Mouse (Mus musculus): ENCODE results near the gene 1700123O20Rik. TPM values are rescaled to one million over a fixed set of nuclear protein-coding genes. Genes with fewer than 3 reads are reported as not detected.

Gene 1700123O20Rik
- polyA plus RNA-seq, 1 experiment from 2014 or later, result 83.7 TPM

DNA sequence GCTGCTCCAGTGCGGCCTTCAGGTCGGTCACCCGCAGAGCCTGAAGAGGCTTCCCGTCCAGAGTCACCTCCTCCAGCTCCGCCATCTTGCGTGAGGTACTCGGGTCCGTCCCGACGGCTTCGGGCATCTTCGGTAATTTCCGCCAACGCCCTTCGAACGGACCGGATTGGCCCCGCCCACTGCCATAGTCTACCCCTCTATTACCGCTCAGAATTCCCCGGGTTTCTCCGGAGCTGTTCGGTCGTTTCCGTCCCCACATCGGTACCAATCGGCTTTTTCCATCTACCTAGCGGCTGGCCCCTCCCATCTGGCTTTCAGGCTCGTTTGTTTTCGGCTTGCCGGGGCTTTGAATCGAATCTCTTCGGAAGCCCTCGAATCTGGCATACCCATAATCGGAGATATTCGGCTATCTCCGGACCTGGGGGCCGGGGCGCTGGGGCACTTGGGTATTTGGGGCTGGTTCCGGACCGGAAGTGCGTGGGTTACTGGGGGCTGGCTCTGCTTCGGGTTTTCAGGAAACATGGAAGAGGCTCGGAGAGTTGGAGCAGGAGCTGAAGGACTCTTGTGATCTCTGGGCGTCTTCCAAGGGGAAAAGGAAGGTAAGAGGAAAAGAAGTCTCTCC is 617 bp downstream of the 1700123O20Rik start, which contains the start of gene Acin1:
TSS of gene Acin1 (minus strand) at position 410 of the 622 bp plus-strand sequence.
- H3K27me3 ChIP-seq (replicated peaks), result no peaks in the 10 kb centered on the region
- H3K9me3 ChIP-seq, result no peaks in the 10 kb centered on the region
- peaks cover 9% of the 10 kb centered on the region; the same call in 1 of the 2 replicates for H3K4me1 ChIP-seq (replicated peaks)
- ATAC-seq, result peak; percentile 98
- peak within 1 kb of the TSS; percentile 82 for H3K4me3 ChIP-seq (replicated peaks)
- peak within 1 kb of the TSS; percentile 72 for H3K4me2 ChIP-seq (replicated peaks)
- H3K9ac ChIP-seq, result peak within 1 kb of the TSS; percentile 96
- under 1% methylated on average over 44 of the region's 44 CpGs for WGBS
- peaks cover 4% of the 10 kb centered on the region; the same call in 1 of the 2 replicates for H3K36me3 ChIP-seq
- peak within 1 kb of the TSS; percentile 97 for H3K27ac ChIP-seq

DNA sequence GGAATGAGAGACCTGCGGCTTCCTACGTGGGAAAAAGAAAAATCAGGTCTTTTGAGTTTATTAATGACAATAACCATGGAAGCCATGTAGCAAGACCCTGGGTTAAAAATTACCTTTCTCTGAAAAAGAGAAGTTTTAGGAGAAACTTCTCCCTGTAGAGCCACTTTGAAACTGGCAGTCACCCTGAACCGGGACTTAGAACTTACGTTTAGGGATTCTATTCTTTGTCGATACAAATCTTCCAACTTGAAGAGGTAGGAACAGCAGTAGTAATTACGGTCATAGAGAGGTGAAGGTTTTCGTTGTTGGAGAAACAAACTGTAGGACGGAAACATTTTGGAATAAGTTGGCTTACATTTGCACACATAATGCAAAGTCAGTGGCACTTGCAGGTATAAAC is 1.2 kb downstream of the 1700123O20Rik start:
- Histone ChIP-seq H3K27me3 (replicated peaks) (no peaks in the 10 kb centered on the region), H3K36me3 (peaks cover 4% of the 10 kb centered on the region; the same call in 1 of the 2 replicates), H3K9ac (peak overlapping the region; percentile 65), H3K4me2 (replicated peaks) (peak overlapping the region; percentile 61), H3K4me1 (replicated peaks) (peaks cover 9% of the 10 kb centered on the region; the same call in 1 of the 2 replicates), H3K27ac (peak overlapping the region; percentile 97), H3K4me3 (replicated peaks) (peak overlapping the region; percentile 82), H3K9me3 (no peaks in the 10 kb centered on the region)
- no peak for ATAC-seq
- 3% methylated on average over 8 of the region's 8 CpGs for WGBS

DNA sequence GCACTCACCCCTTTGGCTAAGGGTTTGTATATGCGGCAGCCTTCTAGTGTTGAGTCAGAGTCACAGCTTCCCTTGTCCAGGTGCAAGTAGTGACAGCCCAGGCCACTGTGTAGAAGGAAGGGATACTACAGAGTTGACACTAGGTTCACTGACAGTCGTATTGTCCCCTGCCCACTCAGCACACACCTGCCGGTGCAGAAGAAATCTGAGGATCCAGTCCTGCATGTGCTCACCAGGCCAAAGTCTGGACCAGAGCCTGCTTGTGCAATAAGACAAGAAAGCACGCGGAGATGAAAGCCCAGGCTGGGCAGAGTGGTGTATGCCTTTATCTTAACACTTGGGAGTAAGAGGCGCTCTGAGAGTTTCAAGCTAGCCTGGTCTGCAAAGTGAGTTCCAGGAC is 9.0 kb downstream of the 1700123O20Rik start:
- Histone ChIP-seq H3K9ac (no peak overlapping the region), H3K27ac (no peak overlapping the region; the same call in 1 of the 2 replicates), H3K36me3 (peaks cover 12% of the 10 kb centered on the region; the same call in 1 of the 2 replicates), H3K9me3 (no peaks in the 10 kb centered on the region), H3K4me1 (replicated peaks) (no peaks in the 10 kb centered on the region), H3K27me3 (replicated peaks) (no peaks in the 10 kb centered on the region), H3K4me2 (replicated peaks) (no peak overlapping the region), H3K4me3 (replicated peaks) (no peak overlapping the region)
- 56% methylated on average over 6 of the region's 6 CpGs for WGBS
- peak; percentile 86 for ATAC-seq

DNA sequence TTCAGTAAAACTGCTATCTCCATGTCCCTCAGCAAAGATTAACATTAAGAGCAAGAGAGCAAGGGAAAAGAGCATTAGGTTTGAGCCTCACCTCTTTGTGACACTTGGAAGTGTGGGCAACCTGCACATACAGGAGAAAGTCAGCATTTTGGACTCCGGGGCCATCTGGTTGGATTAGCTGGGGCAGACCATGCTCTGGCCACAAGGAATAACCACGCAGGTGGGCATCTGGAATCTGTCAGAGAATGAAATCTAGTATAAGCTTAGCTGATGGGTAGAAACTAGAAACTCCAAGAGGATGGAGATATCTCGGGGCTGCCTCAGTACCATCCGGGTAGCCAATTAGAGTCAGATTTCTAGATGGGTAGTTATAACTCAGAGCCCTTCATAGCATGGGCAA is 10.7 kb downstream of the 1700123O20Rik start:
- no peak overlapping the region for H3K4me2 ChIP-seq (replicated peaks)
- no peak overlapping the region for H3K9ac ChIP-seq
- WGBS, result 76% methylated on average over 4 of the region's 4 CpGs
- no peaks in the 10 kb centered on the region for H3K27me3 ChIP-seq (replicated peaks)
- H3K36me3 ChIP-seq, result 0 out of 2 replicates have a peak, but pooled peaks cover 12% of the 10 kb centered on the region
- no peak overlapping the region for H3K4me3 ChIP-seq (replicated peaks)
- H3K27ac ChIP-seq, result no peak overlapping the region
- no peak for ATAC-seq
- no peaks in the 10 kb centered on the region for H3K4me1 ChIP-seq (replicated peaks)
- no peaks in the 10 kb centered on the region for H3K9me3 ChIP-seq

DNA sequence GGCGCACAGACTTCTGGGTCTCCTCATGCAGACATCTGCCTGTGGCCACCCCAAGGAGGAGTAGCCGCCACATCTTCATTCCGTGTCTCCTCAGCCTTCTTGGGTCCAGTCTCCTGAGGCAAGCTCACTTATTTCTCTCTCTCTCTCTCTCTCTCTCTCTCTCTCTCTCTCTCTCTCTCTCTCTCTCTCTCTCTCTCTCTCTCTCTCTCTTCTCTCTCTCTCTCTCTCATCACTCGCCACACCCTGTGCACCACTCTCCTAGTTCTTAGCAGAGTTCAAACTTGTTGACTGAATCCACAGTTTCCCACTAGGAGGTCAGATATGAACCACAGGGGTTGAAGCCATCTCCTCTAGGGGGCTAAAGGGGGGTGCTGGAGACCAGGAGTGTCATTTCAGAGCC is 12.7 kb downstream of the 1700123O20Rik start, which contains the start of gene Gm29776:
TSS of gene Gm29776 (minus strand) at position 101 of the 400 bp plus-strand sequence.
- H3K27ac ChIP-seq, result no peak within 1 kb of the TSS
- 0 out of 2 replicates have a peak, but pooled peaks cover 2% of the 10 kb centered on the region for H3K36me3 ChIP-seq
- H3K27me3 ChIP-seq (replicated peaks), result no peaks in the 10 kb centered on the region; the same call in 1 of the 2 replicates
- H3K4me1 ChIP-seq (replicated peaks), result no peaks in the 10 kb centered on the region
- no peaks in the 10 kb centered on the region for H3K9me3 ChIP-seq
- H3K4me3 ChIP-seq (replicated peaks), result no peak within 1 kb of the TSS
- H3K4me2 ChIP-seq (replicated peaks), result no peak within 1 kb of the TSS
- 66% methylated on average over 4 of the region's 4 CpGs for WGBS
- H3K9ac ChIP-seq, result no peak within 1 kb of the TSS
- no peak for ATAC-seq

DNA sequence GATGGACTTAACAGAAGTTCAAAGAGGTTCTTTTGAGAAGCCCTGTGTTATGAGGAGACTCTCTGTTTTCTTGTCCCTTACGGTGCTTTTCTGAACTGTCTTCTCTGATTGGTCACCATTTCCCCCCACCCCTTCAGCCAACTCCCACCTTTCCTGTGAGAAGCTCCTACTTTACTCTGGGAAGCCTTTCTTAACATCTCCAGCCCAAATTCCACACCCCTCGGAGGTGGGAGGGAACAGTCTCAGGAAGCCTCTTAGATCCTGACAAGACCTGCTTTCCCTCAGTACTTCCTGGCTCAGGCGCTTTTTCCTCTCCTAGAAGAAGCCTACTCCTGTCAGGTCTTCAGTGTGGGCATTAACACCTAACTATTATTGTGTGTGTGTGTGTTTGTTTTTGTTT is 13.6 kb downstream of the 1700123O20Rik start:
- 45% methylated on average over 3 of the region's 3 CpGs for WGBS
- H3K9me3 ChIP-seq, result no peaks in the 10 kb centered on the region
- no peak overlapping the region for H3K4me3 ChIP-seq (replicated peaks)
- ATAC-seq, result no peak
- H3K9ac ChIP-seq, result no peak overlapping the region
- H3K4me1 ChIP-seq (replicated peaks), result no peaks in the 10 kb centered on the region
- no peaks in the 10 kb centered on the region; the same call in 1 of the 2 replicates for H3K27me3 ChIP-seq (replicated peaks)
- H3K4me2 ChIP-seq (replicated peaks), result no peak overlapping the region
- no peaks in the 10 kb centered on the region for H3K36me3 ChIP-seq
- H3K27ac ChIP-seq, result no peak overlapping the region

DNA sequence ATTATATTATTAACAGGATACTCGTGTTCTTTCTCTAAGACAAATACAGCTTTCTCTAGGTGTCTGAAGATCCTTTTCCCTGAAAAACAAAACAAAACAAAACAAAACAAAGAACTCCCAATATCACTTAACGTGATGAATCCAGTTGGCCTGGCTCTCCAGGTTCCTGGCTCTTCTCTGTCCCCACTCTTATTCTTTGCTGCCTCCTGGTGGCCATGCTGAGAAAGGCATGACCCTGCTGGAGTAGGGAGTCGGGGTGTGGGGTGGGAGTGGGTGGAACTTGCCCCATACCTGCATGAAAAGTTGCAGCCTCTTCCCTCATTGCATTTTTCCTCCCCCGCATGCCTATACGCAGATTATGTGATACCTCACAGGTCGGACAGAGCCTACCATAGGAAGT is 15.3 kb downstream of the 1700123O20Rik start:
- Histone ChIP-seq H3K4me1 (replicated peaks) (no peaks in the 10 kb centered on the region), H3K9me3 (no peaks in the 10 kb centered on the region), H3K4me3 (replicated peaks) (no peak overlapping the region), H3K4me2 (replicated peaks) (no peak overlapping the region), H3K9ac (no peak overlapping the region), H3K36me3 (no peaks in the 10 kb centered on the region), H3K27me3 (replicated peaks) (no peaks in the 10 kb centered on the region; the same call in 1 of the 2 replicates), H3K27ac (no peak overlapping the region)
- 8% methylated on average over 6 of the region's 6 CpGs for WGBS
- peak; percentile 68 for ATAC-seq

DNA sequence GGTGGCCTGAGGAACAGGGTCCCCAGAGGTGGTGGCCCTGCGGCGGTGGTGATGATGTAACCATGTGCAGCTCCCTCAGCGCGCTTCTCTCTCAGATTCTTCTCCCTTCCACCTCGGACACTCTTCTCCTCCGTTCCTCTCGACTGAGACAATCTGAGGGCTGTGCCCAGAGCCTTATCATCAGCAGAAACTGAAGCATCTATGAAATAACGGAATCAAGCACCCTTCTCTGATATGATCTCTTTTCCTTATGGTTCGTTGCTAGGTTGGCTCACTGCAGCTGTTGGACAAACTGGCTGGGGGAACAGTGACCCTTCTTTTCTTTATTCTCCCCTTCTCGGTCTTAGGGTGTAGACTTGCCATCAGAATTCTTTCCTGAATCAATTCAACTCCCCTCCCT is 17.2 kb downstream of the 1700123O20Rik start:
- 0 out of 2 replicates have a peak, but pooled peaks cover 2% of the 10 kb centered on the region for H3K4me1 ChIP-seq (replicated peaks)
- H3K27ac ChIP-seq, result no peak overlapping the region
- H3K27me3 ChIP-seq (replicated peaks), result no peaks in the 10 kb centered on the region; the same call in 1 of the 2 replicates
- H3K4me2 ChIP-seq (replicated peaks), result no peak overlapping the region
- 63% methylated on average over 10 of the region's 10 CpGs for WGBS
- H3K9me3 ChIP-seq, result no peaks in the 10 kb centered on the region
- no peak for ATAC-seq
- H3K9ac ChIP-seq, result no peak overlapping the region
- H3K36me3 ChIP-seq, result no peaks in the 10 kb centered on the region
- no peak overlapping the region for H3K4me3 ChIP-seq (replicated peaks)

DNA sequence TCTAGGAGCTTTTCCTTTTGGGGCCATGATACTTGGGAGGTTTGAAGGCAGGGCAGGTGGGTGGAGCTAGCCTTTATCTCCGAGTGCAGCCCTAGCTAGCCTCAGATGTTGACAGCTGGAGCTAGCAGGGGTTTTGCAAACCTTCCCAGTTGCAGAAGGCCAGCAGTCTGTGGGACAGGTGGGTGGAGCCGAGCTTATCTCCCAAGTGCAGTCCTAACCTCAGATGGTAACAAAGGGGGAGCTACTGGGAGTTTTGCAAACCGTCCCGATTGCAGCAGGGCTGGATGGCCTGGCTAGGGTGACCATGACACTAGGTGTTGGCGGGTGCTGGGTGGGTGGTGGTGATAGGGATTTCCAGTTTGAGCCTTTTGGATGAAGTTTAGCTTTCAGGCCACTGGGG is 19.8 kb downstream of the 1700123O20Rik start:
- Histone ChIP-seq H3K9ac (no peak overlapping the region), H3K36me3 (no peaks in the 10 kb centered on the region), H3K9me3 (no peaks in the 10 kb centered on the region), H3K4me3 (replicated peaks) (no peak overlapping the region), H3K4me1 (replicated peaks) (0 out of 2 replicates have a peak, but pooled peaks cover 2% of the 10 kb centered on the region), H3K4me2 (replicated peaks) (no peak overlapping the region), H3K27ac (no peak overlapping the region), H3K27me3 (replicated peaks) (no peaks in the 10 kb centered on the region; the same call in 1 of the 2 replicates)
- 29% methylated on average over 5 of the region's 5 CpGs for WGBS
- peak; percentile 72 for ATAC-seq

DNA sequence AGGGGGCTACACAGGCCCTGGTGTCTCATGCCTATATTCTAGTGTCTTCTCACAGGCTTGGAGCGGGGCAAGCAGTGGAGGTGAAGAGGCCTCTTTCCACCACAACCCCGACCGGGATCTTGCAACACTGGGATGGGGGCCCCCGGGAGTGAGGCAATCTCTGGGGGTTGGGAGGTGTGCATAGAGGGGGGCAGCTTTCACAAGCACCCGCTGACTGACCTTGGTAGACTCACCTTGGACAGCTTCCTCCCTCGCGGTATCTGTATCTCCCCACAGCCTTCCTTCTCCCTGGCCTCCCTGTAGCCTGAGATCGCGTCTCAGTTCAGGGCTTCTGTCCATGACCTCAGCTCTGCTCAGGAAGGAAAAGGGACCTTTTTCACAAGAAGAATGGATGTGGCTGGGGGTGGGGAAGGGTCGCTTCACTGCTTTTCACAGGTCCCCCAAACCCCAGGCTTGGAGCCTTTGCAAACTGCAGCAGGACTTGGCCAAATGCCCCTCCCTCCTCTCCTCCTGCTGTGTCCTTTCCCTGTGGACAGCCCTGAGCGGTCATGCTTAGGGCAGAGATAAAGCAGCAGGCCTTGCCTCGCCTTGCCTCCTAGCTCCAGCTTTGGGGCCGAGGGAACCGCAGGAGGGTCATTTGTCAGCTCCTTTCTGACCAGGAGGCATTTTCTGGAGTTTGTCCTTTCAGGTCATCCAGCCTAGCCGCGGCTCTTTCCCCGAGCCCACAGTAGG is 20.7 kb downstream of the 1700123O20Rik start:
- no peaks in the 10 kb centered on the region; the same call in 1 of the 2 replicates for H3K27me3 ChIP-seq (replicated peaks)
- no peak overlapping the region for H3K4me2 ChIP-seq (replicated peaks)
- peak; percentile 38; the same call in 1 of the 2 replicates for ATAC-seq
- 0 out of 2 replicates have a peak, but pooled peaks cover 2% of the 10 kb centered on the region for H3K4me1 ChIP-seq (replicated peaks)
- no peak overlapping the region for H3K9ac ChIP-seq
- no peak overlapping the region for H3K4me3 ChIP-seq (replicated peaks)
- H3K9me3 ChIP-seq, result no peaks in the 10 kb centered on the region
- no peaks in the 10 kb centered on the region for H3K36me3 ChIP-seq
- 46% methylated on average over 17 of the region's 17 CpGs for WGBS
- H3K27ac ChIP-seq, result no peak overlapping the region

DNA sequence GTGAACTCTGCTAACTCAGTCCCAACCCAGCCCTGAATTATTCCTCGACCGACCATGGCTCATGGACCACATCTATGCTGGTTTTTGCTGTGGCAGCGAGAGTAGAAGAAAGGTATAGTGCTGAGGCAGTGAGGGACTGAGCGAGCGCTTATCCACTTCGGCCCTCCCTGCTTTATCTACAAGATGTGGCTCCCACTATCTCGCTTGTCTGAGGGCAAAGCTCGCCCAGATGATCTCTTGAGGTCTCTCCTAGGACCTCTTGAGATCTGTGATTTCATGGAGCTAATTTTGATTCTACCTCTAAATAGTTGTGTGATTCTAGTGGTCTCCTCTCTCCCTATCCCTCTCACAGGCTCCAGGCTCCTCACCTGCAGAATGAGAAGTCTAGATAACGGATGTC is 23.0 kb downstream of the 1700123O20Rik start:
- Histone ChIP-seq H3K27me3 (replicated peaks) (no peaks in the 10 kb centered on the region), H3K4me1 (replicated peaks) (0 out of 2 replicates have a peak, but pooled peaks cover 4% of the 10 kb centered on the region), H3K4me2 (replicated peaks) (no peak overlapping the region), H3K9ac (no peak overlapping the region), H3K36me3 (no peaks in the 10 kb centered on the region), H3K27ac (no peak overlapping the region), H3K9me3 (no peaks in the 10 kb centered on the region), H3K4me3 (replicated peaks) (no peak overlapping the region)
- WGBS, result 70% methylated on average over 9 of the region's 9 CpGs
- no peak for ATAC-seq

DNA sequence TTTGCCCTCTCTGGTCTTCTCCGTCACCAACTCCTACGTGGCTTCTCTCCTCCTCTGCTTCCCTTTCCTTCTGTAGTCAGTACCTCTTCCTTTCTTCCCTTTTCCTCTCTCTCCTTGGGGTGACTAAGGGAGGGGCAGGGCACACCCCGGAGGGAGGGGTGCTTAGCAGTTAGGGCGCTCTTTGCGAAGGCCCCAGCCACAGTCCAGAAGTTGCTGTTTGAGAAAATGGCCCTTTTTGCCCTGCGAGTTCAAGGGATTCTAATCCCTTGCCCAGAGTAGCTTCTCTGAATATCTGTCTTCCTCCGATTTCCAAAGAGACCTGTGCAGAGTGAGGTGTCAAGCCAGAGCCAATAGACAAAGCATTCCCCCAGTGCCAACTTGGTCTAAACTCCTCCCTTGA is 26.1 kb downstream of the 1700123O20Rik start, which contains the start of gene Cebpe:
TSS of gene Cebpe (minus strand) at position 101 of the 400 bp plus-strand sequence.
- Histone ChIP-seq H3K4me3 (replicated peaks) (no peak within 1 kb of the TSS), H3K27me3 (replicated peaks) (no peaks in the 10 kb centered on the region), H3K36me3 (no peaks in the 10 kb centered on the region), H3K4me2 (replicated peaks) (no peak within 1 kb of the TSS), H3K9me3 (no peaks in the 10 kb centered on the region), H3K4me1 (replicated peaks) (0 out of 2 replicates have a peak, but pooled peaks cover 2% of the 10 kb centered on the region), H3K27ac (0 out of 2 replicates have a peak within 1 kb of the TSS, but pooled peaks have one; percentile 13), H3K9ac (no peak within 1 kb of the TSS)
- no peak for ATAC-seq
- 91% methylated on average over 7 of the region's 7 CpGs for WGBS

Measured in intestine, embryonic 15.5 days (tissue).